Mouse (Mus musculus) ES-E14 (cell line): ENCODE measurements around the gene Gtf3c5.

ENCODE experiments used
- CHD2 ChIP-seq: IDR thresholded peaks from 2 replicates; pipeline ENCODE4 v1.6.1; 2014; ENCODE audit warnings: mild to moderate bottlenecking, low read depth, low read length, inconsistent platforms
- ZC3H11A ChIP-seq: IDR thresholded peaks from 2 replicates; pipeline ENCODE4 v1.6.1; 2012; ENCODE audit warnings: low read depth, mild to moderate bottlenecking, inconsistent platforms, low read length, borderline replicate concordance
- ZNF384 ChIP-seq: IDR thresholded peaks from 2 replicates; pipeline ENCODE4 v1.6.1; 2012; ENCODE audit warnings: low read depth, low read length, inconsistent platforms

- TF ChIP-seq ZNF384 (no peak), ZC3H11A (no peak), CHD2 (no peak)
Observed at GRCm38 (mm10) chr2:28521571-28522151, 61.9 kb downstream of the Gtf3c5 start.
